Mouse (Mus musculus) heart, postnatal 0 days (tissue): ENCODE data around the gene Gm49373.

ENCODE experiments used
- CTCF ChIP-seq: IDR thresholded peaks from 2 replicates; pipeline ENCODE4 v1.5.1; 2016; ENCODE audit warnings: antibody characterized with exemption, control low read depth, low read depth
- EP300 ChIP-seq: IDR thresholded peaks from 2 replicates; pipeline ENCODE4 v1.6.1; 2016; ENCODE audit warnings: antibody characterized with exemption, low read depth

- TF ChIP-seq EP300 (no peak), CTCF (no peak)
These were observed 23.1 kb upstream of the Gm49373 start for GRCm38 (mm10) chr9:21095958-21096357.
